Mouse (Mus musculus) thymus, adult 2 months (tissue): Measurements from ENCODE around the gene Accsl.

Source experiments
- CTCF ChIP-seq: fragments of 200-500 bp; IDR thresholded peaks from 2 replicates; pipeline ENCODE4 v1.5.1; 2012; ENCODE audit warnings: mild to moderate bottlenecking, control low read depth, low read length, moderate library complexity, borderline replicate concordance; ENCODE audit not compliant: control insufficient read depth, poor library complexity, insufficient read depth; ENCODE audit errors: extremely low read depth
- POLR2A ChIP-seq: fragments of 200-500 bp; IDR thresholded peaks from 2 replicates; pipeline ENCODE4 v1.6.1; 2012; ENCODE audit warnings: mild to moderate bottlenecking, low read length, control low read depth, moderate library complexity; ENCODE audit not compliant: control insufficient read depth, poor library complexity, insufficient read depth; ENCODE audit errors: extremely low read depth

GRCm38 (mm10) chr2:93880450-93880849 lies 11.5 kb upstream of the Accsl start:
- TF ChIP-seq CTCF (no peak), POLR2A (no peak)
